Mouse (Mus musculus) embryonic fibroblast, embryonic 13.5 days (primary cell): ENCODE data around the gene St6galnac1.

ENCODE experiments used
- CTCF ChIP-seq: IDR thresholded peaks from 2 replicates; pipeline ENCODE4 v1.5.1; 2011; ENCODE audit warnings: mild to moderate bottlenecking, control low read depth, low read length, moderate library complexity, borderline replicate concordance; ENCODE audit not compliant: insufficient read depth
- POLR2A ChIP-seq: IDR thresholded peaks from 2 replicates; pipeline ENCODE4 v1.6.1; 2011; ENCODE audit warnings: low read depth, mild to moderate bottlenecking, control low read depth, low read length, moderate library complexity

GRCm38 (mm10) chr11:116802709-116803108 is 27.4 kb upstream of the St6galnac1 start:
- no peak for TF ChIP-seq POLR2A
- no peak for TF ChIP-seq CTCF
